Mouse (Mus musculus) T-helper 2 cell (primary cell): ENCODE results near the gene 2210011C24Rik.

Experiments
- in situ Hi-C: fragments of 300-600 bp; cut with MboI, MseI; formaldehyde crosslinking; loops from one replicate; pipeline ENCODE4 v1.15.1; 2025; ENCODE audit warnings: high pct_unique_total_duplicates

2210011C24Rik gene

DNA sequence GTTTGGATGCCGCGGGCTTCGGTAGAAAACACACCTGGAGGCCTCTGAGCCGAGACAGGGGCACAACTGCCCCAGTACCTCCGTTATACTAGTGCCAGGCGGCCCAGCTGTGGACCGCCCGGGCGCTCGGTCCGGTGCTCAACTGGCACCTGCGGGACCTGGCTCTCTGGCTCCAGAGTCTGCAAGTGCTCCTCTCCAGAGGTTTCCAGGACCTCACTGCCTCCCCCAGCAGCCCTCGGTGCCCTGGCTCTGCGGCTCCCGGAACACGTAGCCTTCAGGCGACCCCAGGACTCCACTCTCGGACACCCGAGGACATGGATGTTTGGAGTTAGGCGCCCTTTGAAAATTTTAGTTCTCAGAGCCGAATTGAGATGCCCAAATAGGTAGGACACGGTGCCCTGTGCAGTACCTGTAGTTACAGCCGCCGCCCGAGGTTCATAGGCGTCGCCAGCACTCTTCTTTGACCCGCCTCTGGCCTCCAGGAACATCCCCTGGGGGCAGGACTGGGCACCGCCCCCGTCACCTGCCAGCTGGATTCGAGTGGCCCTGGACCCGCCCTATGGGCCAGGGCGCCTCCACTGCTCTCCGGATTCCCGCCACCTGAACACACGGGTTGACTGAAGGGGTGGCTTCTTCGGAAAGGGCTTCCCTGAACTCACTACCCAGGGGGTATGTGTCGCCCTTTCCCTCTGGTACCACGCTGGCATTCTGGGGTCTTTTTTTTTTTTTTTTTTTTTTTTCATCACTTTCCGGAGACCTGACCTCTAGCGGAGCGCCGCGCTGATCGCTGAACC, at the start of gene 2210011C24Rik:
Gene 2210011C24Rik (minus strand): TSS at position 467 of the 794 bp plus-strand sequence.
- in situ Hi-C loops: no loop called here

- in situ Hi-C loops: no loop called here
Observed at GRCm38 (mm10) chr8:84060245-84060644, 48.3 kb upstream of the 2210011C24Rik start.

DNA sequence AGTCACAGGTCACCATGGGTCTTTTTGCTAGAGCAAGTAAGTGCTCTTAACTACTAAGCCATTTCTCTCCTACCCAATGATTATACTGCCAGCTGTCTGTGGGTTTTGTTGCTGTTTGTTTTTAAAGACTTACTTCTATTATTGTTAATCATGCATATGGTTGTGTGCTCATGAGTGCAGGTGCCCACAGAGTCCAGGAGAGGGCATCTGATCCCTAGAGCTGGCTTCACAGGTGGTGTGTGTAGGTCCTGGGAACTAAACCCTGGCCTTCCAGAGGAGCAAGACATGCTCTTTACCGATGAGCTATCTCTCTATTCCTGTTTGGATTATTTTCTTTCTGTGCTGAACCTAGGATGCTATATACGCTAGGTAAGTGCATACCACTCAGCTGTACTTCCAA, 47.3 kb upstream of the 2210011C24Rik start:
- in situ Hi-C loops: no loop called here

DNA sequence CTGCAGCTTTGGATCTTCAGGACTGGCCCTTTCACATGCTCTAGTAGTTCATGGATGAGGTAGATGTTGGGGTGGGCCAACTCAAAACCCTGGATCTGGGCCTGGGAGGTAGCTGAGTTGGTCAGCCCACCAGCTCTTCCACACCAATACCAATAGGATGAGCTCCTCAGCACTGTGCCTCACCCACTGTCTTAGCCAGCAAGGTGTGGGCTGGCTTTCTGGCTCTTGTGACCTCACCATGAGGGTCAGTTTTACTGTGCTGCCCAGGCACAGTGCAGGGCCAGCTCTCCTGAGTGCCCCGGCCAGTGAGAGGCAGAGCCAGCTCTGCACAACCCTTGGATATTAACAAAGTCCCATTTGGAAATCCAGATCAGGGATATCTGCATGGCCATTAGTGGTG, 45.9 kb upstream of the 2210011C24Rik start:
- in situ Hi-C loops: no loop called here

GRCm38 (mm10) chr8:84053229-84053628, 41.3 kb upstream of the 2210011C24Rik start:
- in situ Hi-C loops: no loop called here

DNA sequence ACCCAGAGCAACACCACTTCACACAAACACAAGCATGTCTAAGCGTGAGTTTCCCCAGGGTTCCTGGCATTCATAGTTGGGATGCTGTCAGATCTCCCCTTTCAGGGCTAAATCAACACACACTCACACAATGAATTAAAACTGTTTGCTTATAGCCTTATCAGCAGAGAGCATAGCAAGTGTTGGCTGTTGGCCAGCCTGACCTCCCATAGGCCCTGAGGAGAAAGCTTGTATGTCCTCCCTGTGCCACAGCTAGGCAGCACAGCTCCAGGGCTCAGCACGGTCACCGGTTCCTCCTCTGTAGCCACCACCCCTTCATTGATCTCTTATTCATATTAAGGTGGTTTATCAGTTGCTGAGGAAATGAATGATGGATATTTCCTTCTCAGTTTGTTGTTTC, 40.8 kb upstream of the 2210011C24Rik start:
- in situ Hi-C loops: no loop called here

DNA sequence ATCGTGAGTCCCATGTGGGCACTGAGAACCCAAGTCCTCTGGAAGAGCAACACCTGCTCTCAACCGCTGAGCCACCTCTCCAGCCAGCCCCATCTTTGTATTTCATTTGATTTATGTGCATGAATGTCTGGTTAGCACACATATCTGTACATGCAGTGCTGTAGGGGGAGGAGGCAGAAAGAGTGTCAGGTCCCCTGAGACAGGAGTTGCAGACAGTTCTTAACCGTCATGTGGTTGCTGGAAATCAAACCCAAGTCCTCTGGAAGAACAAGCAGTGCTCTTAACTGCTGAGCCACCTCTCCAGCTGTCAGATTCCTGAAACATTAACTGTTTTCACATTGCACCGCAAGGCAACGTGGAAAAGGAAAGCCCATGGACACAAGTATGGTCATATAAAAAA, 36.2 kb upstream of the 2210011C24Rik start:
- in situ Hi-C loops: no loop called here

- in situ Hi-C loops: no loop called here
Observed at GRCm38 (mm10) chr8:84046505-84046904, 34.5 kb upstream of the 2210011C24Rik start.

DNA sequence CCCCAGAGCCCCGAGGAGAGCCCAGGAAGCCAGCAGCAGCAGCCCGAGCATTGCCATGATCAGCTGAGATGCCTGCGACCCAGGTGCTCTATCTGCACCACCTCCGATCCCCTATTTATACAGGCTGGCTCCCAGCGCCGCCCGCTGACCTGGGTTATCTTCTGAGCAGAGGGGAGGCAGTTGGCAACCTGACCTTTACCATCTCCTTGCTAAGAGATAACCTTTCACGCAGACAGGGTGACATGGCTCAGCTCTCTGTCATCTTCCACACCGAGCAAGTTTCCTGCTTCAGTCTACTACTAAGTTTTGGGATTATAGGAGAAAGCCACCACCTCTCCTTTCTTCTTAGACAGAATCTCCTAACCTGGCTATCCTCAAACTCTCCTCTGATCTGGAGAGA, 32.9 kb upstream of the 2210011C24Rik start, which contains the start of gene Rln3:
Gene Rln3 (minus strand): TSS at position 101 of the 400 bp plus-strand sequence.
- in situ Hi-C loops: no loop called here

DNA sequence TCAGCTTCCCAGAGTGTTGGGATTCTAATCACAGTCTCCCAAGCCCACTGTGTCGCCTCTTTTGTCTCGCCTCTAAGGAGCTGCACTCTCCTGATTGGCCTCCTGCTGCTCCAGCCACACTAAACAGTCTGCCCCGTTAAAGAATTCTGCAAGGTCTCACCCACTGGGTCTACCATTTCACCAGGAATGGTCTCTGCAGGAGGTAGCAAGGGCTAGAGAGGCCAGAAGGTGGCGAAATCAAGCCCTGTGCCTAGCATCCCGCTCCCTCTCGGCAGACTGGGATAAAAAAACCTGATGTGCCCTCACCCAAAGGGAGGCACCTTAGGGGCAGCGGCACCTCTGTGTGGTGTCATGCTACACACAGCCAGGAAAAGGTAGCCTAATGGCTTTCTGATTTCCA, 32.1 kb upstream of the 2210011C24Rik start:
- in situ Hi-C loops: no loop called here

- in situ Hi-C loops: no loop called here
Observed at GRCm38 (mm10) chr8:84042948-84043342, 31.0 kb upstream of the 2210011C24Rik start.

GRCm38 (mm10) chr8:84042066-84042947, 30.3 kb upstream of the 2210011C24Rik start, which contains the start of gene Il27ra:
Il27ra (minus strand) TSS chr8:84042589.
- in situ Hi-C loops: no loop called here

DNA sequence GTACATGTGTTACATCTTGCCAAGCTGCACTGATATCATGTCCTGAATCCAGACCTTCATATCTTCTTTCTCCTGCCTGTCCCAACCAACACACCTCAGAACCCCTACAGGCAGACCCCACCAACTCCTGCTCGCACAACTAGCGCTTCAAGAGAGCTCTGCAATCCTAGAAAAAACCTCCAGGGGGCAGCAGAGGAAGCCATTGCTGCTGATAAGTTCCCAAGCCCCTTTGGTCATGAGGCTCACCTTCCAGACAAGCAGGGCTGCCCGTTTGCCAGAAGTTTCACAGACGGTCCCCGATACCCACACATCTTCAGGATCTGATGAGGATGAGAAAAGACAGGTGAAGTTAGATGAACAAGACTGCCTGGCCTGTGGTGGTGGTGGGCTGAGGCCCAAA, 27.1 kb upstream of the 2210011C24Rik start:
- in situ Hi-C loops: loop anchor here (10.0 kb wide), 1 partner anchor 126 kb away; no protein-coding TSS in a partner anchor

- in situ Hi-C loops: loop anchor here (10.0 kb wide), 1 partner anchor 127 kb away; no protein-coding TSS in a partner anchor
Observed at GRCm38 (mm10) chr8:84038015-84038414, 26.0 kb upstream of the 2210011C24Rik start.

DNA sequence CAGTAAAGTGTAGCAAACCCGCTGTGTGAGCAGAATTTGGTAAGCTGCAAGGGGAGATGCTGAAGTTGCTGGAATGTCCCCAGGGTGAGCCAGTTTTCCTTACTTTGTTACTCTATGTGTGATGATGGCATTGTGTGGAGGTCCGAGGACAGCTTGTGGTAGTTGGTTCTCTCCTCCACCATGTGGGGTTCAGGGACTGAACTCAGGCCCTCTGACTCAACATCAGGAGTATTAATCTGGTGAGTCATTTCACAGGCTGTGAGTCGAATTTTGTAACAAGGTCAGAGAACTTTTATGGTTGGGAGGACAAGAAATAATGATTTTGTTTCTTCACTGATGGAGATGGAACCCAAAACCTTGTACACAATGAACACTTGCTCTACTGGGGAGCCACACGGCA, 20.8 kb upstream of the 2210011C24Rik start:
- in situ Hi-C loops: loop anchor here (10.0 kb wide), 1 partner anchor 132 kb away; no protein-coding TSS in a partner anchor

DNA sequence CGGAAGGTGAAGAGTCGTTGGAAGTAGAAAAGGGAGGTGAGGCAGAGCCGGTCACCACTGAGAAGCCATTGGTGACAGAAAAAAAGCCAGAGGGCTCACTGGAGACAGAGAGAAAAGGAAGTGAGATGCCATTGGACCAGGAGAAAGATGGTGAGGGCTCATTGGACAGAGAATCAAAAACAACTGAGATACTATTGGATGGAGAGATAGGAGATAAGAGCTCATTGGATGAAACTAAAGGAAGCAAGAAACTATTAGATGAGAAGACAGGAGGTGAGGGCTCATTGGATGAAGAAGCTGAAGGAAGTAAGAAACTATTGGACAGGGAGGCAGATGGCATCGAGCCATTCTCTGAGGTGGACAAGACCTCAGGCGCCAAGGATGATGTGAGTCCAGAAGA, 17.3 kb upstream of the 2210011C24Rik start:
- in situ Hi-C loops: loop anchor here (5.0 kb wide), 1 partner anchor 58 kb away; no protein-coding TSS in a partner anchor

- in situ Hi-C loops: loop anchor here (5.0 kb wide), 1 partner anchor 60 kb away; no protein-coding TSS in a partner anchor
Observed at GRCm38 (mm10) chr8:84027449-84027848, 15.5 kb upstream of the 2210011C24Rik start.

DNA sequence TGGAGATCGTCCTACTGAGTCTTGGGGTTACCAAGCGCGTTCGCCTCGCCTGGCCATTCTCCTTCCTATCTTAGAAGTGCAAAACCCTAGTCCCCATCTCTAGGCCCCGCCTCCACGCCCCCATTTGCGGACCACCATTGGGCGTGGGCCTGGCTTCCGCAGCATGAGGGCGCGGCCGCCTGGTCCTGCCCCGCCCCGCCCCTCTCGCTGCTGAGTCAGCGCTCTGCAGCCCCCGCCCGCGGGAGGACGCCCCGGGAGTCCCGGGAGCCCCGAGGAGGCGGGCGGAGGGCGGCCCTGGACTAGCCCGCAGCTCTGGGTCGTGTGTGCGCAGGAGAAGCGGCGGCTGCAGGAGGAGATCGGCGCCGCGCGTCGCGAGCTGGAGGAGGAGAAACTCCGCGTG, 13.9 kb upstream of the 2210011C24Rik start:
- in situ Hi-C loops: loop anchor here (5.0 kb wide), 1 partner anchor 61 kb away; no protein-coding TSS in a partner anchor

DNA sequence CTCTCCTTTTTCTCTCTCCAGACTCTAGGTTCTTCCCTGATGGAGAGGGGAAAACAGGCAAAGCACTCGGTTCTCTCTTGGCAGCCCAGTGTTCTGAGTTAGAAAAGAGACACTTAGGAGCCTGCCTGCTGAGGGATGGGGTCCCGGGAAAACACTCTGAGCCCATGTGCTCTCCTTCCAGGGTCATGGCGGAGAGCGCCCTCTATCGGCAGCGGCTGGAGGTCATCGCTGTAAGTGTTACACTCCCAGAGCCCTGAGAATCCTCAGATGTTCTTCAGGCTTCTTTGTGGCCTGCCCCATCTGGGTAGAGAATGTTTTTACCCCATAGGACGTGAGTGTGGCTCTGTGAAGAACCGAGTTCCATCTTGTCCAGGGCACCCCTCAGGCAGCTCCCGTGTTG, 12.2 kb upstream of the 2210011C24Rik start:
- in situ Hi-C loops: no loop called here

- in situ Hi-C loops: no loop called here
Observed at GRCm38 (mm10) chr8:84023631-84024030, 11.7 kb upstream of the 2210011C24Rik start.

DNA sequence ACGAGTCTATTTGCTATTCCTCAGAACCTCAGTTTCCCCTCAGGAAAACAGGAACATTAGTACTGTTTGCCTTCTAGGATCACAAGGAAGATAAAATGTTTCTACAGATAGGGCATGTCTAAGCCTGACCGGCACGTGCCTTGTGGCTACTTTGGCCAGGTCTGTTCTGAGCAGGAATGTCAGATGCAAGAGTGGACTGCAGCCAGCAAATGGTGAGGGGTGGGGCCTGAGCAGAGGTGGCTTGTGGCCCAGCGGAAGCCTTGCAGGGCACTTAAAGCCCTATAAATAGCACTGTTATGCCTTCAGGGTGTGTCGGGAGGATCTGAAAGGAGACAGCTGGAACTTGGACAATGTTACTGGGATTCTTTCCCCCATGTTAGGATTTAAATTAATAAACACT, 11.1 kb upstream of the 2210011C24Rik start:
- in situ Hi-C loops: no loop called here

GRCm38 (mm10) chr8:84021569-84021968, 9.6 kb upstream of the 2210011C24Rik start:
- in situ Hi-C loops: no loop called here
